Mouse (Mus musculus): Measurements from ENCODE around the gene Ago3. TPM values are rescaled to one million over a fixed set of nuclear protein-coding genes. Genes with fewer than 3 reads are reported as not detected.

The Ago3 gene
- total RNA-seq, 1 experiment: 17.8 TPM

- no peak overlapping the region for H3K9ac ChIP-seq (ENCODE audit: insufficient read depth, low read depth, low read length, poor library complexity, severe bottlenecking)
- no peaks in the 10 kb centered on the region for H3K9me3 ChIP-seq (ENCODE audit: control insufficient read depth, insufficient read depth, low read depth, low read length)
- no peak overlapping the region for H3K27ac ChIP-seq (ENCODE audit: insufficient read depth, low read depth, low read length, poor library complexity, severe bottlenecking)
- peaks cover 15% of the 10 kb centered on the region for H3K36me3 ChIP-seq (ENCODE audit: control insufficient read depth, insufficient read depth, low read length, poor library complexity, severe bottlenecking)
- H3K4me1 ChIP-seq (ENCODE audit: control insufficient read depth in 2 of 2, insufficient read depth in 2 of 2, low read length in 2 of 2, poor library complexity in 1 of 2): peaks cover 0 to 11% of the 10 kb centered on the region in 2 experiments; a peak in 2 of 4 replicates
- TF ChIP-seq HCFC1 (IDR thresholded peaks at IDR 0.05; ENCODE audit: borderline replicate concordance, insufficient read depth, low read length) (no peak), ZNF384 (IDR thresholded peaks at IDR 0.05; ENCODE audit: low read depth, low read length) (no peak), CHD2 (IDR thresholded peaks at IDR 0.05; ENCODE audit: low read depth, low read length) (no peak), ZC3H11A (IDR thresholded peaks at IDR 0.05; ENCODE audit: borderline replicate concordance, low read depth, low read length) (no peak), MAFK (IDR thresholded peaks at IDR 0.05; ENCODE audit: insufficient read depth, low read depth, low read length) (no peak)
- in situ Hi-C loops (cut with MboI; ENCODE audit: low sequenced_read_pairs in 2 of 2, unreplicated experiment in 2 of 2): no loop called here
- H3K4me3 ChIP-seq (ENCODE audit: insufficient read depth in 1 of 2, low read depth in 1 of 2, low read length in 2 of 2, poor library complexity in 1 of 2, severe bottlenecking in 1 of 2): no peak overlapping the region
- no peak for DNase-seq (ENCODE audit: low read depth, low spot score)
These were observed 106.7 kb downstream of the Ago3 start for GRCm38 (mm10) chr4:126322646-126323045.

- DNase-seq (ENCODE audit: low read depth, low spot score): no peak
- Histone ChIP-seq H3K4me1 (ENCODE audit: control insufficient read depth in 2 of 2, insufficient read depth in 2 of 2, low read length in 2 of 2, poor library complexity in 1 of 2) (peaks cover 0 to 11% of the 10 kb centered on the region in 2 experiments; a peak in 2 of 4 replicates), H3K9ac (ENCODE audit: insufficient read depth, low read depth, low read length, poor library complexity, severe bottlenecking) (peak overlapping the region; percentile 40; the same call in 1 of the 2 replicates), H3K9me3 (ENCODE audit: control insufficient read depth, insufficient read depth, low read depth, low read length) (no peaks in the 10 kb centered on the region), H3K27ac (ENCODE audit: insufficient read depth, low read depth, low read length, poor library complexity, severe bottlenecking) (no peak overlapping the region), H3K36me3 (ENCODE audit: control insufficient read depth, insufficient read depth, low read length, poor library complexity, severe bottlenecking) (peaks cover 21% of the 10 kb centered on the region), H3K4me3 (ENCODE audit: insufficient read depth in 1 of 2, low read depth in 1 of 2, low read length in 2 of 2, poor library complexity in 1 of 2, severe bottlenecking in 1 of 2) (peak overlapping the region; percentile 40 to 44)
- in situ Hi-C loops (cut with MboI; ENCODE audit: low sequenced_read_pairs in 2 of 2, unreplicated experiment in 2 of 2): no loop called here
- no peak for TF ChIP-seq MAFK (IDR thresholded peaks at IDR 0.05; ENCODE audit: insufficient read depth, low read depth, low read length)
- no peak for TF ChIP-seq ZNF384 (IDR thresholded peaks at IDR 0.05; ENCODE audit: low read depth, low read length)
- TF ChIP-seq HCFC1 (IDR thresholded peaks at IDR 0.05; ENCODE audit: borderline replicate concordance, insufficient read depth, low read length): no peak
- no peak for TF ChIP-seq CHD2 (IDR thresholded peaks at IDR 0.05; ENCODE audit: low read depth, low read length)
- TF ChIP-seq ZC3H11A (IDR thresholded peaks at IDR 0.05; ENCODE audit: borderline replicate concordance, low read depth, low read length): no peak
These were observed 107.4 kb downstream of the Ago3 start for GRCm38 (mm10) chr4:126321854-126322511.

- TF ChIP-seq CHD2 (IDR thresholded peaks at IDR 0.05; ENCODE audit: low read depth, low read length): no peak
- TF ChIP-seq ZNF384 (IDR thresholded peaks at IDR 0.05; ENCODE audit: low read depth, low read length): peak; percentile 78
- peak; percentile 86 for TF ChIP-seq HCFC1 (IDR thresholded peaks at IDR 0.05; ENCODE audit: borderline replicate concordance, insufficient read depth, low read length)
- TF ChIP-seq ZC3H11A (IDR thresholded peaks at IDR 0.05; ENCODE audit: borderline replicate concordance, low read depth, low read length): peak; percentile 34; the same call in 1 of the 2 replicates
- TF ChIP-seq MAFK (IDR thresholded peaks at IDR 0.05; ENCODE audit: insufficient read depth, low read depth, low read length): no peak
- H3K27ac ChIP-seq (ENCODE audit: insufficient read depth, low read depth, low read length, poor library complexity, severe bottlenecking): peak within 1 kb of the TSS; percentile 87
- H3K36me3 ChIP-seq (ENCODE audit: control insufficient read depth, insufficient read depth, low read length, poor library complexity, severe bottlenecking): peaks cover 27% of the 10 kb centered on the region
- H3K9me3 ChIP-seq (ENCODE audit: control insufficient read depth, insufficient read depth, low read depth, low read length): no peaks in the 10 kb centered on the region
- peaks cover 0 to 11% of the 10 kb centered on the region in 2 experiments; a peak in 2 of 4 replicates for H3K4me1 ChIP-seq (ENCODE audit: control insufficient read depth in 2 of 2, insufficient read depth in 2 of 2, low read length in 2 of 2, poor library complexity in 1 of 2)
- in situ Hi-C loops (cut with MboI; ENCODE audit: low sequenced_read_pairs in 2 of 2, unreplicated experiment in 2 of 2): no loop called here
- H3K9ac ChIP-seq (ENCODE audit: insufficient read depth, low read depth, low read length, poor library complexity, severe bottlenecking): peak within 1 kb of the TSS; percentile 91
- DNase-seq (ENCODE audit: low read depth, low spot score): peak; percentile 97
- peak within 1 kb of the TSS; percentile 80 to 97 for H3K4me3 ChIP-seq (ENCODE audit: insufficient read depth in 1 of 2, low read depth in 1 of 2, low read length in 2 of 2, poor library complexity in 1 of 2, severe bottlenecking in 1 of 2)
These were observed 108.1 kb downstream of the Ago3 start, which contains the start of gene Adprhl2 for GRCm38 (mm10) chr4:126321111-126321853. Gene Adprhl2, minus strand, starts transcription at chr4:126321703.

- H3K9ac ChIP-seq (ENCODE audit: insufficient read depth, low read depth, low read length, poor library complexity, severe bottlenecking): 0 out of 2 replicates have a peak overlapping the region, but pooled peaks have one; percentile 4
- no peak for DNase-seq (ENCODE audit: low read depth, low spot score)
- H3K4me1 ChIP-seq (ENCODE audit: control insufficient read depth in 2 of 2, insufficient read depth in 2 of 2, low read length in 2 of 2, poor library complexity in 1 of 2): peaks cover 0 to 5% of the 10 kb centered on the region in 2 experiments; a peak in 2 of 4 replicates
- H3K9me3 ChIP-seq (ENCODE audit: control insufficient read depth, insufficient read depth, low read depth, low read length): no peaks in the 10 kb centered on the region
- in situ Hi-C loops (cut with MboI; ENCODE audit: low sequenced_read_pairs in 2 of 2, unreplicated experiment in 2 of 2): no loop called here
- no peak for TF ChIP-seq ZC3H11A (IDR thresholded peaks at IDR 0.05; ENCODE audit: borderline replicate concordance, low read depth, low read length)
- no peak for TF ChIP-seq ZNF384 (IDR thresholded peaks at IDR 0.05; ENCODE audit: low read depth, low read length)
- TF ChIP-seq HCFC1 (IDR thresholded peaks at IDR 0.05; ENCODE audit: borderline replicate concordance, insufficient read depth, low read length): no peak
- no peak for TF ChIP-seq CHD2 (IDR thresholded peaks at IDR 0.05; ENCODE audit: low read depth, low read length)
- no peak for TF ChIP-seq MAFK (IDR thresholded peaks at IDR 0.05; ENCODE audit: insufficient read depth, low read depth, low read length)
- no peak overlapping the region for H3K4me3 ChIP-seq (ENCODE audit: insufficient read depth in 1 of 2, low read depth in 1 of 2, low read length in 2 of 2, poor library complexity in 1 of 2, severe bottlenecking in 1 of 2)
- H3K36me3 ChIP-seq (ENCODE audit: control insufficient read depth, insufficient read depth, low read length, poor library complexity, severe bottlenecking): peaks cover 35% of the 10 kb centered on the region
- no peak overlapping the region for H3K27ac ChIP-seq (ENCODE audit: insufficient read depth, low read depth, low read length, poor library complexity, severe bottlenecking)
These were observed 109.5 kb downstream of the Ago3 start for GRCm38 (mm10) chr4:126319806-126320205.
